Mouse (Mus musculus) limb, embryonic 10.5 days (tissue): ENCODE data around the gene Btbd9. TPM values are rescaled to one million over a fixed set of nuclear protein-coding genes. Genes with fewer than 3 reads are reported as not detected.

Source experiments
- DNase-seq: peaks from one replicate; pipeline ENCODE4 v3.0.0-alpha.2; 2017; ENCODE audit warnings: low spot score
- H3K27ac ChIP-seq: fragments of 300-500 bp; sonication (generic); 2 replicates; pipeline ENCODE4 v1.5.1; 2016; ENCODE audit warnings: mild to moderate bottlenecking
- H3K27me3 ChIP-seq: fragments of 300-500 bp; sonication (generic); 2 replicates; pipeline ENCODE4 v1.6.1; 2016; ENCODE audit warnings: low read depth, mild to moderate bottlenecking; ENCODE audit not compliant: poor library complexity, severe bottlenecking
- H3K36me3 ChIP-seq: fragments of 300-500 bp; sonication (generic); 2 replicates; pipeline ENCODE4 v1.6.1; 2016; ENCODE audit warnings: mild to moderate bottlenecking, moderate library complexity
- H3K4me1 ChIP-seq: fragments of 300-500 bp; sonication (generic); 2 replicates; pipeline ENCODE4 v1.6.1; 2016
- H3K4me3 ChIP-seq: fragments of 300-500 bp; sonication (generic); 2 replicates; pipeline ENCODE4 v1.5.1; 2016; ENCODE audit warnings: mild to moderate bottlenecking, moderate library complexity
- H3K9me3 ChIP-seq: fragments of 300-500 bp; sonication (generic); replicated peaks from 2 replicates; pipeline ENCODE4 v1.6.1; 2016; ENCODE audit warnings: mild to moderate bottlenecking
- WGBS: fragments of 180-500 bp; shearing (Covaris S2); methylation state at CpG from one replicate; pipeline ENCODE4 v1.1.7; 2016; 5-methylcytosine and 5-hydroxymethylcytosine counted together
- polyA plus RNA-seq: library from polyadenylated mRNA; unstranded; fragments of >200 nt; fragmentation: Nextera tagmentation; extraction: Ambion mirVana; gene quantifications from 2 replicates; pipeline ENCODE4 v1.2.1, GENCODE M21; 2016

Btbd9 gene
- polyA plus RNA-seq, 1 experiment from 2014 or later: 57.5 TPM

- WGBS: 83% methylated on average over 11 of the region's 11 CpGs
- no peak for DNase-seq
- no peaks in the 10 kb centered on the region for H3K9me3 ChIP-seq
- H3K27ac ChIP-seq: no peak overlapping the region
- 0 out of 2 replicates have a peak, but pooled peaks cover 3% of the 10 kb centered on the region for H3K4me1 ChIP-seq
- H3K27me3 ChIP-seq: no peaks in the 10 kb centered on the region
- no peak overlapping the region for H3K4me3 ChIP-seq
- H3K36me3 ChIP-seq: no peaks in the 10 kb centered on the region
Measured at GRCm38 (mm10) chr17:30269136-30270063, 306.9 kb downstream of the Btbd9 start.

DNA sequence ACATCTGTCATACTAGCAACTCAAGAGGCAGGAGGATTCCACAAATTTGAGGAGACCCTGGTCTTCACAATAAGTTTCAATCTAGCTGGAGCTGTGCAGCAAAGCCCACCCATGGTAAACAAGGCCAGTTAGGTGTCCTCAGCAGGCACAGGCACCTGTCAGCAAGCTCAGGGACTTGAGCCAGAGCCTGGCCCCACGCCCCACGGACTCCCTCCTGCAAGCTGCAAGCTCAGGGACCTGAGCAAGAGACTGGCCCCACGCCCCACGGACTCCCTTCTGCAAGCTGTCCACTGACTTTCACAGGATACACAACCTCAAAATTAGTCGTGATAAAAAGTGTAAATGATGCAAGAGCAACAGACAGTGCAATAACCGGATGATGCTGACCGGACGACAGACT, 307.8 kb downstream of the Btbd9 start:
- Histone ChIP-seq H3K27ac (no peak overlapping the region), H3K36me3 (no peaks in the 10 kb centered on the region), H3K27me3 (no peaks in the 10 kb centered on the region), H3K4me1 (peaks cover 8% of the 10 kb centered on the region), H3K4me3 (no peak overlapping the region), H3K9me3 (no peaks in the 10 kb centered on the region)
- no peak for DNase-seq
- 92% methylated on average over 8 of the region's 8 CpGs for WGBS

DNA sequence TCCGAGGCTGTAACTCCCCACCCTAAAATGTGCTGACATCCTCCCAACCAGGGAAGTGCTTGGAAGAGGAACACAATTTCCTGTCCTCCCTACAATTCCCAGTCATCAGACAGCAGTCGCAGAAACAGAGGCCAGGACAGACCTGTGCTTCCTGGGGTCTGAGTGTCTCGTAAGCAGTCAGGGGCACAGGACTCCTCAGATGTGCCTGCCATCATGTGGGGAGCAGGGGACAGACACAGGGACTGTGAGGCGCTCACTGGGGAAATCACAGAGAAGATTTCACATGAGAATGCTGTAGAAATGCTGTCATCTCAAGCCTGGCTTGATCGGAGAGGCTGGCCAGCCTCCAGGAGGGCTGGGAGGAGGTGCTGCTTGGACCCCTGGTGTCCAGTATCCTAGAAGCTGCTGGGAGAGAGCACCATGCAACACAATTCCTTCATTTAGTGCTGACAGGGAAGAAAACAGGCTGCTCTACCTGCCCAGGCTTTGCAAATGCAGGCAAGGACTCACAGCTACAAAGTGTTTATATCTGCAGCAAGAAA, 308.8 kb downstream of the Btbd9 start:
- no peaks in the 10 kb centered on the region for H3K36me3 ChIP-seq
- no peaks in the 10 kb centered on the region for H3K9me3 ChIP-seq
- WGBS: 76% methylated on average over 5 of the region's 5 CpGs

DNA sequence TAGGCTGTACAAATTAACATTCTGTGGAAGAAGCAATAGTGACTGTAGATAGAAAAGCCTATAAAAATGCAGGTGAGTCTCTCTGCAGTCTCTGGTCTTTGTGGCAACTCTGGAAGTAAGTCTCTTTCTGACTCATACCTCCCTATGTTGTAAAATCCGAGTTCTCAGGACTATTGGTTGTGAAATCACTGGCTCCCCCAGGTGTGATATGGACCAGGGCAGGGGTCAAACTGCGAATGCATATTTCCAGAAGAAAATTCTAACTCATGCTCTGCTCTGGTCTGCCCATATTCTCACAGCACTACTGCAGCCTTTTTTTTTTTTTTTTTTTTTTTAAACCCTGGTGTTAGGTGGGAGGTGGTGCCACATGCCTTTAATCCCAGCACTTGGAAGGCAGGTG, 312.8 kb downstream of the Btbd9 start:
- Histone ChIP-seq H3K27me3 (no peaks in the 10 kb centered on the region), H3K9me3 (no peaks in the 10 kb centered on the region), H3K27ac (no peak overlapping the region), H3K4me1 (peaks cover 52% of the 10 kb centered on the region), H3K36me3 (no peaks in the 10 kb centered on the region), H3K4me3 (no peak overlapping the region)
- DNase-seq: no peak
- 79% methylated on average over 2 of the region's 2 CpGs for WGBS

More for the DNA sequence above, 308.8 kb downstream of the Btbd9 start:
- no peak for DNase-seq
- no peaks in the 10 kb centered on the region for H3K27me3 ChIP-seq
- H3K27ac ChIP-seq: no peak overlapping the region
- no peak overlapping the region for H3K4me3 ChIP-seq
- peaks cover 18% of the 10 kb centered on the region for H3K4me1 ChIP-seq

DNA sequence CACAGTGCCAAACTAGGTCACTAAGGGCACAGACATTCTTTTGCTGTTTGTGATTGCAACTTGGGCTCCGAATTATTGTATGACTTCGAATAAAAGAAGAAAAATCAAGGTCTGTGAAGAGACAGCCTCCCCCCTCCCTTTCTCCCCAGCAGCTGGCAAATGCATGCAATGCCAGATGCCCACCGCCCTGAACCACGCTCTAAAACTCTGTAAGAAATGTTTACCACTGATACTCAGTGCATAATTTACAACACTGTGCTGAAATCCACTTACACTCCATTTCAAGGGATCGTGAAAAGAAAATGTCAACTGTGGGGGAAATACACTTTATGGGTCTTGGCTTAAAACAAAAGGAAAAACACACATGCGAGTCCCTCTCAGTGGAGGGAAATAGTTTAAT, 313.3 kb downstream of the Btbd9 start:
- H3K36me3 ChIP-seq: no peaks in the 10 kb centered on the region
- no peak overlapping the region for H3K4me3 ChIP-seq
- WGBS: 82% methylated on average over 6 of the region's 6 CpGs
- H3K27ac ChIP-seq: peak overlapping the region; percentile 75
- DNase-seq: no peak
- peaks cover 54% of the 10 kb centered on the region for H3K4me1 ChIP-seq
- H3K27me3 ChIP-seq: no peaks in the 10 kb centered on the region
- H3K9me3 ChIP-seq: no peaks in the 10 kb centered on the region

DNA sequence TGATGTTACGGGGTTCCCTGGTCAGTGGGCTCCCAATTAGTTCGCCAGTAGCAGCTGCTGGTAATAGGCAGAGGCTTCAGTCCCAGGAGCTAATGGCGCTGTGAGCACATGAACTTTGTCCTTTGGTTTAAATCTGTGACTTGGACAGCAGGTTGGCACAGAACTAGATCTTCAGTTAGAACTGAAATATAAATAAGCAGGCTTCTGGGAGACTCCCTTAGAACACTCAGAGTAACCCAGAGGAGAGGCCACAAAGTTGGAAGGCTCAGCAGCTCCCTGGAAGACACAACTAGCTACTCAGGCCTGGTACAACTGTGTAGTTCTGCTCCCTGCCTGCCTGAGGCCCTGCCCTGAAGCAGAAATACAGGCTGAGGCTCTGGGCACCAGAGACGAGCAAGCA, 313.8 kb downstream of the Btbd9 start:
- WGBS: 77% methylated on average over 4 of the region's 4 CpGs
- Histone ChIP-seq H3K4me1 (peaks cover 54% of the 10 kb centered on the region), H3K27ac (peak overlapping the region; percentile 75)

DNA sequence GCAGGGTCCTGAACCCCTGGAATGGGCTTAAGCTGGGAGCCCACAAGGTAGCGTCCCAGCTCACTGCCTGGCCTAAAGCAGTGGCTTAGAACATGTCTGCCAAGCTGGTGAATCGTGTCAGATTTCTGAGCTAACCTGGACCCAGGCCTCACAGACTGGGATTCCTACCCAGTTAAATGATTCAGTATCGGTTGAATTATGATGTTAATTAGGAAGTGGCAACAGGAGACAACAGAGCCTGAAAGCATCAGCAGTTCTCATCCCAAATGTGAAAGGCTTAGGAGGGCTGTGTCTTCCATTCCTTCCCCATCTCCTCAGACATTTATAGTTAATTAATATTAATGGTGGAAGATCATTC, 314.3 kb downstream of the Btbd9 start:
- no peaks in the 10 kb centered on the region for H3K27me3 ChIP-seq
- no peak overlapping the region for H3K4me3 ChIP-seq
- peaks cover 54% of the 10 kb centered on the region for H3K4me1 ChIP-seq
- H3K9me3 ChIP-seq: no peaks in the 10 kb centered on the region
- no peak for DNase-seq
- H3K36me3 ChIP-seq: no peaks in the 10 kb centered on the region
- whole genome bisulfite sequencing: 91% methylated on average over 3 of the region's 3 CpGs
- H3K27ac ChIP-seq: peak overlapping the region; percentile 75; the same call in 1 of the 2 replicates

More for the DNA sequence above, 313.8 kb downstream of the Btbd9 start:
- no peak for DNase-seq
- H3K4me3 ChIP-seq: no peak overlapping the region
- no peaks in the 10 kb centered on the region for H3K36me3 ChIP-seq
- H3K27me3 ChIP-seq: no peaks in the 10 kb centered on the region
- no peaks in the 10 kb centered on the region for H3K9me3 ChIP-seq

- H3K9me3 ChIP-seq: no peaks in the 10 kb centered on the region
- 0 out of 2 replicates have a peak overlapping the region, but pooled peaks have one; percentile 5 for H3K27ac ChIP-seq
- no peak overlapping the region for H3K4me3 ChIP-seq
- DNase-seq: no peak
- peaks cover 56% of the 10 kb centered on the region for H3K4me1 ChIP-seq
- H3K27me3 ChIP-seq: no peaks in the 10 kb centered on the region
- 89% methylated on average over 10 of the region's 10 CpGs for WGBS
- H3K36me3 ChIP-seq: no peaks in the 10 kb centered on the region
Measured at GRCm38 (mm10) chr17:30261307-30261982, 314.8 kb downstream of the Btbd9 start.

GRCm38 (mm10) chr17:30260641-30261306, 315.5 kb downstream of the Btbd9 start:
- Histone ChIP-seq H3K4me3 (no peak overlapping the region), H3K4me1 (peaks cover 63% of the 10 kb centered on the region), H3K9me3 (no peaks in the 10 kb centered on the region), H3K27ac (no peak overlapping the region), H3K27me3 (no peaks in the 10 kb centered on the region), H3K36me3 (no peaks in the 10 kb centered on the region)
- 68% methylated on average over 6 of the region's 6 CpGs for WGBS
- no peak for DNase-seq

GRCm38 (mm10) chr17:30259938-30260337, 316.4 kb downstream of the Btbd9 start:
- Histone ChIP-seq H3K27me3 (no peaks in the 10 kb centered on the region), H3K4me1 (peaks cover 68% of the 10 kb centered on the region), H3K36me3 (no peaks in the 10 kb centered on the region), H3K4me3 (no peak overlapping the region), H3K27ac (no peak overlapping the region), H3K9me3 (no peaks in the 10 kb centered on the region)
- 83% methylated on average over 6 of the region's 6 CpGs for WGBS
- DNase-seq: no peak

DNA sequence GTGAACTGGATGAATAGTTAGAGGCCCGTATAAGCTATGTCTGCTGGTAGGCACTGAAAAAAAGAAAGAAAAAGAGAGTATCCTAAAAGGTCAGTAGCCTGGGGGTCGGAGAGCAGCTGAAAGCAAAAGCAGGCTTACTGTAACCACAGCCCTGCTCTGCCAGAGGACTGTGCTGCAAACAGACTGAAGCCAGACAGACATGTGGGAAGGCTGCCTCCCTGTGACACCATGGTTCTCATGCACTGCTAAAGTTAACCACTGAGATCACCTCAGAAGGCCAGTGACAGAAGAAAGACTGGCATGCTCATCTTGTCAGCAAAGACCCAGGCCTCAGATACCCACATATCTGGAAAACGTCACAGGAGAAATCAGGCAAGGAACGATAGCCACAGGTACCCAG, 317.8 kb downstream of the Btbd9 start:
- Histone ChIP-seq H3K27me3 (no peaks in the 10 kb centered on the region), H3K9me3 (no peaks in the 10 kb centered on the region), H3K36me3 (no peaks in the 10 kb centered on the region), H3K4me3 (no peak overlapping the region), H3K27ac (no peak overlapping the region), H3K4me1 (peaks cover 74% of the 10 kb centered on the region)
- 80% methylated on average over 4 of the region's 4 CpGs for WGBS
- no peak for DNase-seq

GRCm38 (mm10) chr17:30255928-30256560, 320.2 kb downstream of the Btbd9 start:
- no peaks in the 10 kb centered on the region for H3K36me3 ChIP-seq
- no peaks in the 10 kb centered on the region for H3K9me3 ChIP-seq
- H3K27me3 ChIP-seq: no peaks in the 10 kb centered on the region
- no peak for DNase-seq
- H3K4me3 ChIP-seq: no peak overlapping the region
- no peak overlapping the region; the same call in 1 of the 2 replicates for H3K27ac ChIP-seq
- H3K4me1 ChIP-seq: peaks cover 49% of the 10 kb centered on the region
- 78% methylated on average over 8 of the region's 8 CpGs for WGBS
